Mouse (Mus musculus) Patski (cell line): ENCODE data around the gene Tmod1. TPM values are rescaled to one million over a fixed set of nuclear protein-coding genes. Genes with fewer than 3 reads are reported as not detected.

Source experiments
- ATAC-seq: fragments of 100-300 bp; one replicate; pipeline ENCODE4 v1.8.0; 2021
- CTCF ChIA-PET: fragments of 350-600 bp; sonication (Branson Sonifier 250); formaldehyde crosslinking; loops from one replicate; lab custom pipeline; 2022; ENCODE audit warnings: inconsistent platforms; lab: Charles Lee
- POLR2A ChIA-PET: fragments of 350-600 bp; sonication (Branson Sonifier 250); formaldehyde crosslinking; loops from one replicate; lab custom pipeline; 2022; ENCODE audit warnings: antibody characterized with exemption, inconsistent platforms; lab: Charles Lee
- DNase-seq: peaks from one replicate; pipeline ENCODE4 v3.0.0-alpha.2; 2011; ENCODE audit warnings: low read depth, low spot score
- H3K27me3 ChIP-seq: fragments of 371-371 bp; one replicate; pipeline ENCODE4 v1.5.1; 2021
- CTCF ChIP-seq: fragments of 100-300 bp; IDR thresholded peaks from one replicate; pipeline ENCODE4 v1.5.1; 2021
- in situ Hi-C: fragments of 300-500 bp; cut with MboI; formaldehyde crosslinking; loops from 3 replicates; pipeline ENCODE4 v1.11.1; 2018; ENCODE audit warnings: low pct_unique_long_range_greater_than_20kb, mixed read lengths
- polyA plus RNA-seq: library from polyadenylated mRNA; unstranded; gene quantifications from one replicate; pipeline ENCODE4 v1.2.3, GENCODE M21; 2021

The Tmod1 gene
- polyA plus RNA-seq, 1 experiment from 2014 or later, result 14.7 TPM

GRCm38 (mm10) chr4:46089524-46090125, 50.9 kb downstream of the Tmod1 start:
- DNase-seq (no peak), ATAC-seq (no peak)
- ChIA-PET CTCF (no interaction called here), POLR2A (no interaction called here)
- TF ChIP-seq CTCF, result no peak
- in situ Hi-C loops, result no loop called here
- H3K27me3 ChIP-seq, result no peaks in the 10 kb centered on the region

- ChIA-PET CTCF (no interaction called here), POLR2A (no interaction called here)
- DNase-seq, result peak; percentile 51
- no peaks in the 10 kb centered on the region for H3K27me3 ChIP-seq
- ATAC-seq, result peak; percentile 61
- in situ Hi-C loops, result no loop called here
- TF ChIP-seq CTCF, result no peak
These were observed 53.8 kb downstream of the Tmod1 start for GRCm38 (mm10) chr4:46092429-46093076.

- no peak for DNase-seq
- no peak for TF ChIP-seq CTCF
- in situ Hi-C loops, result no loop called here
- no peak for ATAC-seq
- ChIA-PET CTCF (no interaction called here), POLR2A (no interaction called here)
- H3K27me3 ChIP-seq, result no peaks in the 10 kb centered on the region
These were observed 56.4 kb downstream of the Tmod1 start for GRCm38 (mm10) chr4:46094916-46095825.

GRCm38 (mm10) chr4:46095826-46096159, 57.1 kb downstream of the Tmod1 start:
- ATAC-seq, result no peak
- ChIA-PET POLR2A (no interaction called here), CTCF (no interaction called here)
- in situ Hi-C loops, result no loop called here
- TF ChIP-seq CTCF, result no peak
- DNase-seq, result no peak
- no peaks in the 10 kb centered on the region for H3K27me3 ChIP-seq

GRCm38 (mm10) chr4:46096546-46096945, 57.8 kb downstream of the Tmod1 start:
- no peak for DNase-seq
- POLR2A ChIA-PET, result no interaction called here
- TF ChIP-seq CTCF, result no peak
- ATAC-seq, result no peak
- in situ Hi-C loops, result no loop called here
- CTCF ChIA-PET, result no interaction called here
- no peaks in the 10 kb centered on the region for H3K27me3 ChIP-seq

- TF ChIP-seq CTCF, result no peak
- DNase-seq (no peak), ATAC-seq (no peak)
- H3K27me3 ChIP-seq, result no peaks in the 10 kb centered on the region
- in situ Hi-C loops, result no loop called here
- POLR2A ChIA-PET, result no interaction called here
- CTCF ChIA-PET, result no interaction called here
These were observed 58.9 kb downstream of the Tmod1 start for GRCm38 (mm10) chr4:46097591-46097990.

- ChIA-PET POLR2A (interaction anchor here (1.2 kb wide), 1 partner anchor 134 kb away, joined by 3 read pairs; the partner anchor contains the start of gene Tdrd7), CTCF (no interaction called here)
- DNase-seq (no peak), ATAC-seq (no peak)
- TF ChIP-seq CTCF, result no peak
- in situ Hi-C loops, result no loop called here
- no peaks in the 10 kb centered on the region for H3K27me3 ChIP-seq
These were observed 60.4 kb downstream of the Tmod1 start for GRCm38 (mm10) chr4:46099132-46099531.

GRCm38 (mm10) chr4:46100539-46100938, 61.8 kb downstream of the Tmod1 start:
- ChIA-PET POLR2A (no interaction called here), CTCF (no interaction called here)
- TF ChIP-seq CTCF, result no peak
- ATAC-seq, result no peak
- no peaks in the 10 kb centered on the region for H3K27me3 ChIP-seq
- in situ Hi-C loops, result no loop called here
- DNase-seq, result no peak

- TF ChIP-seq CTCF, result no peak
- in situ Hi-C loops, result no loop called here
- ChIA-PET CTCF (no interaction called here), POLR2A (no interaction called here)
- no peak for ATAC-seq
- no peaks in the 10 kb centered on the region for H3K27me3 ChIP-seq
- no peak for DNase-seq
These were observed 62.5 kb downstream of the Tmod1 start for GRCm38 (mm10) chr4:46101211-46101711.

GRCm38 (mm10) chr4:46102078-46102769, 63.5 kb downstream of the Tmod1 start:
- H3K27me3 ChIP-seq, result no peaks in the 10 kb centered on the region
- no peak for ATAC-seq
- no peak for TF ChIP-seq CTCF
- DNase-seq, result no peak
- CTCF ChIA-PET, result interaction anchor here (0.6 kb wide), 1 partner anchor 13 kb away, joined by 3 read pairs; no protein-coding TSS in a partner anchor
- in situ Hi-C loops, result no loop called here
- POLR2A ChIA-PET, result no interaction called here
